Mouse (Mus musculus): ENCODE data around the gene Sgce. TPM values are rescaled to one million over a fixed set of nuclear protein-coding genes. Genes with fewer than 3 reads are reported as not detected.

Sgce gene
- 183 TPM for polyA plus RNA-seq (2014; fragmentation: Illumina TruSeq; extraction: RNeasy Lipid Tissue Mini Kit (QIAGEN cat#74804); ENCODE audit: low read depth, low replicate concordance)

DNA sequence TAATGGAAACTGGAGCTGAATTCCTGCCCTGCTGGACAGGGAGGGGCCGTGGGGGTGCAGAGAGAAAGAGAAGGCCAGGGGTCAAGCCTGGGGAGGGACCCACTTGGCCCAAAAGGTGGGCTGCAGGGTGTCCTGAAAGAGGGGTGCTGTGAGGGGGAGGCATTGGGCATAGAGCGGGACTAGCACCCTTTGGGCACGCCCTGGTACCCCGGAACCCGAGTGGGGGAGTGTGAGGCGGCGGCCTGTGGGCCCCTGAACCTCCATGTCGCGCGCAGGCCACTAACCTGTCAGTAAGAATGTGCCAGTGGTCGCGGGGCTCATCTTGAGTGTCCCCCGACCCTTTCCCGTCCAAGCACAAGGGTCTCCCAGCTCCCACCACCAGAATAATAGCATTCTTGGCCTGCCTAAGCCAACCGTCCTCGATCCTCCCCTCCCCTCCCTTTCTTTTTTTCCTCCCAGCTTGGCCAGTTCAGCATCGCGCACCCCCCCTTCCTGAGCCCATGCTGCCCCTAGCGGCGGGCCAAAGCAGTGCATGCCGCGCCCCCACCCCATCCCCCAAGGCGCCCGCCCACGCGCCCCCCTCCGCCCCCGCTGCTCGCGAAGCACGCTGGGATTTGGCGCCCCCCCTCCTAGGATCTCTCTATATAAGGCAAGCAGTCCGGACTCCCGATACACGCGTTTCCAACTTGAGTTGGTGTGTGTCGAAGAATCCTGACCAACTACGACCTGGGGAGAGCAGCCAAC, at the start of gene Sgce, which contains the start of gene Peg10:
Sgce (minus strand) TSS at position 512 of the 744 bp plus-strand sequence.
Peg10 (plus strand) TSS at position 611 of the 744 bp plus-strand sequence.

Other genes with a start within 250 kb of the Sgce start
- 43.6 TPM for gene Col1a2, start 242.4 kb downstream of the Sgce start, polyA plus RNA-seq (2014; fragmentation: Illumina TruSeq; extraction: RNeasy Lipid Tissue Mini Kit (QIAGEN cat#74804); ENCODE audit: low read depth, low replicate concordance)
- 141 TPM for gene Casd1, start 146.4 kb downstream of the Sgce start, polyA plus RNA-seq (2014; fragmentation: Illumina TruSeq; extraction: RNeasy Lipid Tissue Mini Kit (QIAGEN cat#74804); ENCODE audit: low read depth, low replicate concordance)
- 635 TPM for gene Peg10, start 99 bp upstream of the Sgce start, polyA plus RNA-seq (2014; fragmentation: Illumina TruSeq; extraction: RNeasy Lipid Tissue Mini Kit (QIAGEN cat#74804); ENCODE audit: low read depth, low replicate concordance)
- gene Ppp1r9a, start 155.7 kb upstream of the Sgce start, polyA plus RNA-seq (2014; fragmentation: Illumina TruSeq; extraction: RNeasy Lipid Tissue Mini Kit (QIAGEN cat#74804); ENCODE audit: low read depth, low replicate concordance): 55.2 TPM